Mouse (Mus musculus) MEL (cell line): ENCODE measurements at regions not wholly inside any gene's neighbourhood (a gene's known extent, or its start where the extent isn't known, plus 50 kb on each side); places are given as distances from the start of the nearest gene placed in this dataset.

Source experiments
- DNase-seq: peaks from one replicate; pipeline ENCODE4 v3.0.0; 2011; ENCODE audit warnings: low read depth, low spot score
- H3K27ac ChIP-seq: 2 replicates; pipeline ENCODE4 v1.5.1; 2012; ENCODE audit warnings: low read depth, mild to moderate bottlenecking, control low read depth, low read length, moderate library complexity; ENCODE audit not compliant: control insufficient read depth
- H3K27me3 ChIP-seq, 2 experiments: fragments of 150-350 bp in 1 of 2; sonication (generic) in 1 of 2; 2 replicates each; pipeline ENCODE4 v1.6.1; 2012; ENCODE audit warnings: low read length in 2 of 2, mild to moderate bottlenecking in 2 of 2, improper control_type of control experiment in 1 of 2, moderate library complexity in 1 of 2; ENCODE audit not compliant: insufficient read depth in 2 of 2, control insufficient read depth in 1 of 2
- H3K36me3 ChIP-seq, 2 experiments: 2 replicates each; pipeline ENCODE4 v1.6.1; 2012 to 2014; ENCODE audit warnings: low read length in 2 of 2, improper control_type of control experiment in 1 of 2, inconsistent platforms in 1 of 2, mild to moderate bottlenecking in 1 of 2; ENCODE audit not compliant: insufficient read depth in 2 of 2, control insufficient read depth in 1 of 2
- H3K4me1 ChIP-seq, 2 experiments: fragments of 150-350 bp in 1 of 2; sonication (generic) in 1 of 2; 2 replicates each; pipeline ENCODE4 v1.6.1; 2012; ENCODE audit warnings: low read length in 2 of 2, improper control_type of control experiment in 1 of 2, mild to moderate bottlenecking in 1 of 2; ENCODE audit not compliant: insufficient read depth in 2 of 2, control insufficient read depth in 1 of 2
- H3K4me3 ChIP-seq, 2 experiments: fragments of 150-350 bp in 1 of 2; sonication (generic) in 1 of 2; 2 replicates each; pipeline ENCODE4 v1.5.1; 2012; ENCODE audit warnings: low read depth in 2 of 2, low read length in 2 of 2, mild to moderate bottlenecking in 2 of 2, moderate library complexity in 2 of 2, control low read depth in 1 of 2, improper control_type of control experiment in 1 of 2; ENCODE audit not compliant: control insufficient read depth in 1 of 2, insufficient read depth in 1 of 2
- H3K79me2 ChIP-seq: 2 replicates; pipeline ENCODE4 v1.6.1; 2012; ENCODE audit warnings: mild to moderate bottlenecking, low read length, moderate library complexity; ENCODE audit not compliant: control insufficient read depth, poor library complexity, insufficient read depth
- H3K9ac ChIP-seq: 2 replicates; pipeline ENCODE4 v1.6.1; 2012; ENCODE audit warnings: low read depth, mild to moderate bottlenecking, control low read depth, low read length, moderate library complexity; ENCODE audit not compliant: control insufficient read depth, poor library complexity, severe bottlenecking
- H3K9me3 ChIP-seq: fragments of 150-350 bp; sonication (generic); replicated peaks from 2 replicates; pipeline ENCODE4 v1.6.1; 2012; ENCODE audit warnings: mild to moderate bottlenecking, low read length, improper control_type of control experiment, moderate library complexity; ENCODE audit not compliant: insufficient read depth
- GATA1 ChIP-seq: IDR thresholded peaks from 2 replicates; pipeline ENCODE4 v1.6.1; 2011; ENCODE audit warnings: low read depth, low read length, improper control_type of control experiment
- HCFC1 ChIP-seq: IDR thresholded peaks from 2 replicates; pipeline ENCODE4 v1.6.1; 2012; ENCODE audit warnings: low read depth, mild to moderate bottlenecking, inconsistent platforms, low read length, improper control_type of control experiment, moderate library complexity
- MAX ChIP-seq: IDR thresholded peaks from 2 replicates; pipeline ENCODE4 v1.6.1; 2011; ENCODE audit warnings: low read length, improper control_type of control experiment
- MAZ ChIP-seq: IDR thresholded peaks from 2 replicates; pipeline ENCODE4 v1.6.1; 2012; ENCODE audit warnings: low read depth, mild to moderate bottlenecking, inconsistent platforms, low read length, improper control_type of control experiment
- MYB ChIP-seq: IDR thresholded peaks from 2 replicates; pipeline ENCODE4 v1.6.1; 2011; ENCODE audit warnings: mild to moderate bottlenecking, low read depth, low read length, improper control_type of control experiment
- POLR2AphosphoS5 ChIP-seq: IDR thresholded peaks from 2 replicates; pipeline ENCODE4 v1.6.1; 2012; ENCODE audit warnings: low read depth, borderline replicate concordance, mild to moderate bottlenecking, inconsistent platforms, low read length, moderate library complexity, mixed read lengths
- RCOR1 ChIP-seq: IDR thresholded peaks from 2 replicates; pipeline ENCODE4 v1.6.1; 2012; ENCODE audit warnings: low read depth, mild to moderate bottlenecking, inconsistent platforms, low read length, improper control_type of control experiment
- TBP ChIP-seq: IDR thresholded peaks from 2 replicates; pipeline ENCODE4 v1.8.0; 2011; ENCODE audit warnings: low read depth, low read length, improper control_type of control experiment
- ZMIZ1 ChIP-seq: IDR thresholded peaks from 2 replicates; pipeline ENCODE4 v1.6.1; 2012; ENCODE audit warnings: low read depth, mild to moderate bottlenecking, inconsistent platforms, low read length, improper control_type of control experiment, moderate library complexity
- ZNF384 ChIP-seq: IDR thresholded peaks from 2 replicates; pipeline ENCODE4 v1.6.1; 2012; ENCODE audit warnings: low read depth, mild to moderate bottlenecking, inconsistent platforms, low read length, improper control_type of control experiment

DNA sequence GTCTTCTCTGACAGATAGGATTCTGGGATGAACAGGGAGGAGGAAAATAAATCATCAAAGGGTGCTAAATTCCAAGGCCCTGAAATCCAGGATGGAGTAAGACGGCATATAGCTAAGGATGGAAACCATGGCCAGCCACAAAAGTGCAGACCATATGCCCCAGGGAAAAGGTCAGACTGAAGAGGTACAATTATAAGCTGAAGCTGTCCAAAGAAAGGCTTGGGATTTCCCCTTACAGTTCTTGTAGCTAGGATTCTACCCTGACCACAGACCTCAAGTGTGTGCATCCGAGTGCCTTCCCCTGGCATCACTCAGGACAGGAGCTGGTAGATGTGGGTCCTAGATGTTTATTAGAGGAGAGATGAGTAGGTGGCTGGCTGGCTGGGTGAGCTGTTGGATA lies 86.0 kb upstream of the Cpeb2 start:
- no peaks in the 10 kb centered on the region for H3K36me3 ChIP-seq

DNA sequence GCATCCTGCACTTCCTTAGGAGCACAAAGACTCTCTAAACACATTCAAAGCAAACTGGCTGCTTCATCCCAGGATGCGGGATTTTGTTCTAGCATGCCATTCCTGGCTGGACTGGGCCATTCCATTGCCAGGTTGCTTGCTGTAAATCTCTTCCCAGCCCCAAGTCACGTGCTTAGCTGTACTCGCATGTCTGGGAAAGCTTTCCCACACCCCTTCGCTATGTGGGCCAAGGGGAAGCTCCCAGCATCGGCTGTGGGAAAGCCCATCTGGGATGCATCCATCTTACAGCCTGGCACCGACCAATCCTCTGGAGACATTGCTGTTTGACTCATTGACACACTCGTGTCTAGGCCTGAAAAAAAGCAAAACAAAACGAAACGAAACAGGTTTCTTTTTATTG lies 84.5 kb upstream of the Cpeb2 start:
- Histone ChIP-seq H3K27me3 (peaks cover 7 to 8% of the 10 kb centered on the region in 2 experiments), H3K9me3 (no peaks in the 10 kb centered on the region), H3K4me1 (no peaks in the 10 kb centered on the region), H3K9ac (no peak overlapping the region), H3K36me3 (no peaks in the 10 kb centered on the region), H3K27ac (no peak overlapping the region), H3K79me2 (no peaks in the 10 kb centered on the region), H3K4me3 (no peak overlapping the region)
- no peak for DNase-seq
- no peak for TF ChIP-seq TBP

More for the DNA sequence above, 86.0 kb upstream of the Cpeb2 start:
- Histone ChIP-seq H3K9me3 (no peaks in the 10 kb centered on the region), H3K4me1 (no peaks in the 10 kb centered on the region), H3K4me3 (no peak overlapping the region), H3K79me2 (no peaks in the 10 kb centered on the region), H3K9ac (no peak overlapping the region), H3K27me3 (peaks cover 7 to 8% of the 10 kb centered on the region in 2 experiments), H3K27ac (no peak overlapping the region)
- no peak for DNase-seq
- TF ChIP-seq ZNF384 = no peak
- no peak for TF ChIP-seq MYB
- no peak for TF ChIP-seq TBP
- TF ChIP-seq RCOR1 = no peak
- no peak for TF ChIP-seq POLR2AphosphoS5
- TF ChIP-seq MAX = no peak
- no peak for TF ChIP-seq GATA1

DNA sequence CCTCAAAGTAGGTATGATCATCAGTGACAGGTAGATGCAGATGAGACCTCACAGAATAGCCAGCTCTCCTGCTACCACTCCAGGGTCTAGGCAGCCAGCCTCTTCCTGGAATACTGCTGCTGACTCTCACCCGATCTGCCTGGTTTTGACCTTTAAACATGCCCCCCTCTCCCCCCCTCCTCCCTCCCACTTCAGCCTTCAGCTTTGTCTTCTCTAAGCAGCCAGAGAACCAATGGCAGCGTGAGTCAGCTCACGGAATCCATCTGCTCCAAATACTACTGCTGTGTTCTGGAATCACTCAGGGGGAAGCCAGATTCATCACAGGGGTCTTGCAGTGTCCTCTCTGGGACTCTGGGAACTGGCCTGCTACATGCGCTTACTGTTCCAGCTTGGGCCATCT lies 83.4 kb upstream of the Cpeb2 start:
- no peaks in the 10 kb centered on the region for H3K79me2 ChIP-seq
- no peak overlapping the region for H3K9ac ChIP-seq
- no peaks in the 10 kb centered on the region for H3K36me3 ChIP-seq
- H3K9me3 ChIP-seq = no peaks in the 10 kb centered on the region
- H3K4me3 ChIP-seq = no peak overlapping the region
- H3K27me3 ChIP-seq = peaks cover 4 to 5% of the 10 kb centered on the region in 2 experiments; a peak in 3 of 4 replicates
- H3K4me1 ChIP-seq = no peaks in the 10 kb centered on the region
- no peak overlapping the region for H3K27ac ChIP-seq
- no peak for DNase-seq
- no peak for TF ChIP-seq MAZ
- TF ChIP-seq HCFC1 = no peak
- TF ChIP-seq ZMIZ1 = no peak
- TF ChIP-seq MAX = no peak
